Mouse (Mus musculus) adrenal gland, postnatal 10 days (tissue): ENCODE data around the gene Kcnk2. TPM values are rescaled to one million over a fixed set of nuclear protein-coding genes. Genes with fewer than 3 reads are reported as not detected.
A peak's percentile ranks its signal among the peaks of the same experiment; 100 is the strongest.

ENCODE experiments used
- DNase-seq: peaks from one replicate; pipeline ENCODE4 v3.0.0; 2021; ENCODE audit warnings: mixed read lengths
- microRNA-seq: library from miRNA; unstranded; fragments of <30 nt; microRNA quantifications from one replicate; pipeline ENCODE4 v1.2.0, GENCODE M21; 2021
- total RNA-seq, 2 experiments: library from RNA; stranded (reverse); gene quantifications; 2 replicates each; pipeline ENCODE4 v1.2.3; 2021

The Kcnk2 gene
- total RNA-seq, 2 experiments from 2014 or later = 15.0 to 16.0 TPM

- no peak for DNase-seq
Measured at GRCm38 (mm10) chr1:189217751-189218564, 184.1 kb downstream of the Kcnk2 start.

GRCm38 (mm10) chr1:189215131-189215530 lies 186.9 kb downstream of the Kcnk2 start:
- DNase-seq = no peak

DNA sequence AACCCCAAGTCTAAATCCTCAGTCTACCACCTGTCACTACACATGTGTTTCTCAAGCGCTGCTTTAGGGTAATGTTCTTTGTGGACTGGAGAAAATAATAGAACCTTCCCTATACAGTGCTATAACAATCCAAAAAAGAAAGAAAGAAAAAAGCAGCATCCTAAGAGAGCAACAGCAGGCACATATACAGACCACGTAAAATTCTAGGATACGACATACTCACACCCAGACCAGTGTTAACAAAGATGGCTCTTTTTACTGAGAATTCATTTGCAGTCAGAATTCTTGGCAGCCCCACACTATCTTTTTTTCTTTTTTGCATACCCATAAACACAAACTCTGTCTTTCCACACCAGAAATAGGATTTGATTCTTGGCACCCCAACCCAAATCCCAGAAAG lies 187.6 kb downstream of the Kcnk2 start:
- no peak for DNase-seq

DNA sequence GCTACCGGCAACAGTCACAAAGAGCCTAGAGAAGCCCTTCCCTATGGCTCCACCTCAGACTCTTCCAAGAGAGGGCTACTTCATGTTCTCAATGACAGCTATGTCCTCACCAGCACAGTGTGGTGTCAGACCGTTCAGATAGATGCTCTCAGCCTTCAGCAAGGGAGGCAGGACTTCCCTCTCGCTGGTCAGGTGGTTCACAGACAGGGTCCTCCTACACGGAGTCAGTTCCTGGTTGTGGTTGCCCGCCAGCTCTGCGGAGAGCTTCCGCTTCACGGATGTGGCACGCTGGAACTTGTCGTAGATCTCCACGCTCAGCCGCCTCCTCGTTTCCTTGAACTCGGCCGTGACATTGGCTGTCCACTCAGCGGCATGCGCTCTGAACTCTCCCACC lies 192.4 kb downstream of the Kcnk2 start:
- no peak for DNase-seq

DNA sequence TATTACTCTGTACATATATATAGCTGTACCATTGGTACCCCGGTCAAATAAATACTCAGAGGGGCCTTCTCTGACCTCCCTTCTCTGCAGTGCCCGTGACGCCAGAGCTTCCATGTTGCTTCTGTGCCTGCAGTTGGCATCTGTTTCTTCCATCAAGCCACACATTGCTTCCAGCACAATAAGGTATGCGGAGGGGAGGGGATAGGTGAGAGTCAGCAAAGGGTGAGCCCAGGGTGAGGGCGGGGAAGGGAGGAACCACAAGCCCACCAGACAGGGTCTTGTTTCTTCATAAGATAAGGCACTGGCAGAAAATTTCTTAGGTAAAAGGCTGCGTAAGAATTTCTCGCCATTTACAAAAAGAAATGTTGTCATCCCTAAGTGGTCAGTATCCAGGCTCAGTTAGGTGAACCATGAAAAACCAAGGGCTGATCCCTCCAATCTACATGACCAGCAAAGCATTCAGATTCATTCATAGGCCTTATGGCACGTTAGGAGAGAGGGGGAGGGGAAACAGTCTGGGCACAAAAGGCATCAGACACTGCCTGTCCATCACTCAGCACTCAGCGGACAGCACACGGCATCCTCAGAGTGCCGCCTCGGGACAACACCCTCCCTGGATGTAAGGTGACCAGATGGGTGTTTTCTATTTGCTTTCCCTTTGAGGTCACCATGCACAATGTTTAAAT lies 192.9 kb downstream of the Kcnk2 start:
- no peak for DNase-seq

DNA sequence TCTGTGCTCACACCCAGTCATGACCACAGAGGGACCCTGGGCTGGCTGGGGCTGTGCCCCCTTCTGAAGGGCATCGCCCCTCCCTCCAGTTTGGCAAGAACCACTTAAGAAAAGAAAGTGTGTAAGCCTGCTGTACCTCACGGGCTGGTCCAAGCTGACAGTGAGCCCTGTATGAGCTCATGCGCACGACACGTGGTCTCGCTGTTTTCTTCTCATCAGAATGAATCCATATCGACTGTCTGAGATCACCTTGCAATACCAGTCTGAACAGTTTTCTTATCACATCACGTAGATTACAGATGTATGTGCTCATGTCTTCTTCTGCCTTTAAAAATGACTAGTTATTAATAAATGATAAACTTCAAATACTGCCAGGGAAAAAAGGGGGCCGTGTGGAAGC lies 193.5 kb downstream of the Kcnk2 start:
- DNase-seq = no peak

DNA sequence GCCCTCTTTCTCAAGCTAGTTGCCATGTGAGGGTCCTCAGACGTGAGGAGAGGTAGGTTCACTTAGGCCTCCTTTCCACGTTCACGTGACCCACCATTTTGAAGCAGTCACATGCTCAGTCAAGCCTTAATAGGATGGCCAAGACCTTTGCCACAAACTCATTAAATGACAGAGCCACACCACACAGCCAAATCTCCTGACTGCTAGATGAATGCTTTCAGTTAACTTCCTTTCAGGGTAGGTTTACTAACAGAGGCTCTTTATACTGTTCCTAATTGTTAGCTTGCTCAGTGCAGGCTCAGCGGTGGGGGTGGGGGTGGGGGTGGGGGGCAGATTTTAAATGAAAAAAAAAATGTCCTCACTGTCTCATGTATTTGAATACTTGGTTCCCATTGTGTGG lies 206.3 kb downstream of the Kcnk2 start:
- no peak for DNase-seq

GRCm38 (mm10) chr1:189187737-189188390 lies 214.2 kb downstream of the Kcnk2 start:
- peak; percentile 28 for DNase-seq

GRCm38 (mm10) chr1:189185206-189185750 lies 216.8 kb downstream of the Kcnk2 start:
- DNase-seq = peak; percentile 6

DNA sequence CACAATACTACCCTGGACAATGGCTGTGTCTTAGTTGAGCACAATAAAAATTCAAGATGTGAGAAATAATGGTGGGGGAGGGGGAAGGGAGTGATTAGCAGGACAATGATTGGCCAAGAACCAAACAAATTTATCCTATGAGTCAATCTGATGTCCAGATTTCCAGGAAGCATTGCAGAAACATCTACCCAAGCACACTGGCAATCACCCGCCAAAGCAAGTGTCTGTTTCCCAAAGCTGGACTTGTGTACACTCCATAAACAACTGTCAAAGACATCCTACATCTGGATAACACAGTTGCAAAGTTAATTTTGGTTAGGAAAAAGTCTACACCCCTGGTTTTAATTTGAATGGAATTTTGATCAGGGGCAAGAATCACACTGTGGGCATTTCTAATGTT lies 224.3 kb downstream of the Kcnk2 start:
- DNase-seq = no peak

DNA sequence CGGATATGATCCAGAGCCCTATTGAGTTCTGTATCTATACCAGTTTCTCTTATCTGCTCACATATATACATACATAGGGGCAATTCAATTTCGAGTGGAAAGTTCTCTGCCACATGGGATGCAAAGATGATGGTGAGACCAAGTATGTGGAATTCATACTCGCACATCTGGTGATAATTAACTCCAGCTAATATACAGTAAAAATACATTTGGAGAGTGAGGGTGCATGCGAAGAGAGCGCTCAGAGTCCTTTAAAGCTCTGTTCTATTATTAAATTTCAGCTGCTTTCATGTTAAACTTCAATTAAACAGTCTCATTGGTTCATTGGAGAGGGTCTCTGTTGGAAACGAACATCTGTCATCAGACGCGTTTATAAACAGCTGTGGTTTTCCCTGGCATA lies 228.6 kb downstream of the Kcnk2 start:
- no peak for DNase-seq

DNA sequence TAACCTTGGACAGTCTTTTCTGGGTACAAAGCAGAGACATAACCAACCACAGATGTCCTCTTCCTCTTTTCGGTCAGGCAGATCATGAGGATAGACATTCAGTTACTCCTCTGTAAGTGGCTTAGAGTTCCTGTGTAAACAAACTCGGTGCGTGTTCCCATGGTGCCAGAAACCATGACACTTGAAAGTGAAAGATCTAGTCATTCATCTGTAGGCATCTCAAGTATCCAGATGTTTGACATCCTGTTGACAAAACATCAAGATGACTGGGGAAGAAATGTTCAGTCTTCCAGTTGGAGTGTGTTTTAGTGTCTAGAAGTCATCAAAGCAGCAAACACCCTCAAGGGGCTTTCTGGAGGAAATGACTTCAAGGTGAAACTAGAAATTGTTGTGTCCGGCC lies 230.9 kb downstream of the Kcnk2 start:
- DNase-seq = no peak

DNA sequence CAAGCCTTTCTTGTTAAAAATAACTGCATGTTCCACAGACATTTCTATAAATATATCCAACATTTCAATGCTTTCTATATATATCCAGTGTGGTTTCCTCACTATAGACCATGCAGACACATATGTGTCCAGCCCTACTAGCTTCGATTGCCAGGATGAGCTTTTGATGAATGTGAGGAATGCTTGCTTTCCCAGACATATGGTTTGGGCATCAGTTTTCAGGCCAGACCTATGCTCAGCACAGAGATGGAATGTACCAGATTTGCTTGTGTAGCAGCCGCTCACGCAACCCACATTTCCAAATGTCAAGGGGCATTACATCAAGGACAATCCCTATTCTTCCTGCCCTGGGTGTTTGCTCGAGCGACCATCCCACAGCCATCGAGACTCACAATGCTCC lies 236.3 kb downstream of the Kcnk2 start:
- DNase-seq = no peak

GRCm38 (mm10) chr1:189165141-189165540 lies 236.9 kb downstream of the Kcnk2 start:
- DNase-seq = no peak

- no peak for DNase-seq
Measured at GRCm38 (mm10) chr1:189164721-189165120, 237.4 kb downstream of the Kcnk2 start.

DNA sequence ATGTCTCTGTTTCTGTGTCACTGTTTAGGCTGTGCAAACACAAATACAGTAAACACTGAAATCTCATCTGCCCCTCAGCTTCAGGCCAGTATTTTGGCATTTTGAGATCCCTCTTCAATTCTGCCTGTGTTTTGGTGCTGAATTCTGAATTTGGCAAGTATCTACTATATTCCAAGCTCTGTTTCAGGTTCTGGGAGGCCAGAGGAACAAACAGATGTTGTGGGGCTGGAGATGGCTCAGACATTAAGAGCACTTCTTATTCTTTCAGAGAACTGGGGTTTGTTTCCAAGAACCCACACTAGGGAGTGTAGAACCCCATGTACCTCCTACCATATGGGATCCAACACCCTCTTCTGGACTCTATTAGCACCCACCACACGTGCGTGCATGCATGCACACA lies 237.8 kb downstream of the Kcnk2 start:
- no peak for DNase-seq

Small RNA genes within 50 kb of the gene (microRNA-seq; reads per million reads assigned to microRNA genes)
- not detected for gene Gm24092
